Mouse (Mus musculus) yolk sac, embryonic 10.5 days (tissue): ENCODE results near the gene Eef1akmt2.

ENCODE experiments used
- DNase-seq: peaks from one replicate; pipeline ENCODE4 v3.0.0-alpha.2; 2017; ENCODE audit warnings: low spot score

Gene Eef1akmt2

GRCm38 (mm10) chr7:132787496-132788190 is 64.8 kb downstream of the Eef1akmt2 start:
- DNase-seq: no peak

GRCm38 (mm10) chr7:132787022-132787421 is 65.5 kb downstream of the Eef1akmt2 start:
- peak; percentile 56 for DNase-seq

- no peak for DNase-seq
These were observed 66.0 kb downstream of the Eef1akmt2 start for GRCm38 (mm10) chr7:132786522-132786921.

- no peak for DNase-seq
These were observed 66.5 kb downstream of the Eef1akmt2 start for GRCm38 (mm10) chr7:132786011-132786410.

GRCm38 (mm10) chr7:132784101-132784500 is 68.4 kb downstream of the Eef1akmt2 start:
- DNase-seq: no peak

GRCm38 (mm10) chr7:132781850-132782249 is 70.6 kb downstream of the Eef1akmt2 start:
- DNase-seq: no peak

GRCm38 (mm10) chr7:132781130-132781814 is 71.2 kb downstream of the Eef1akmt2 start:
- peak; percentile 25 for DNase-seq

- no peak for DNase-seq
These were observed 71.9 kb downstream of the Eef1akmt2 start for GRCm38 (mm10) chr7:132780611-132781010.

GRCm38 (mm10) chr7:132778630-132779029 is 73.8 kb downstream of the Eef1akmt2 start:
- no peak for DNase-seq

- DNase-seq: no peak
These were observed 74.6 kb downstream of the Eef1akmt2 start for GRCm38 (mm10) chr7:132777728-132778453.
